Mouse (Mus musculus): ENCODE measurements around the gene Mllt3.

The Mllt3 gene

DNA sequence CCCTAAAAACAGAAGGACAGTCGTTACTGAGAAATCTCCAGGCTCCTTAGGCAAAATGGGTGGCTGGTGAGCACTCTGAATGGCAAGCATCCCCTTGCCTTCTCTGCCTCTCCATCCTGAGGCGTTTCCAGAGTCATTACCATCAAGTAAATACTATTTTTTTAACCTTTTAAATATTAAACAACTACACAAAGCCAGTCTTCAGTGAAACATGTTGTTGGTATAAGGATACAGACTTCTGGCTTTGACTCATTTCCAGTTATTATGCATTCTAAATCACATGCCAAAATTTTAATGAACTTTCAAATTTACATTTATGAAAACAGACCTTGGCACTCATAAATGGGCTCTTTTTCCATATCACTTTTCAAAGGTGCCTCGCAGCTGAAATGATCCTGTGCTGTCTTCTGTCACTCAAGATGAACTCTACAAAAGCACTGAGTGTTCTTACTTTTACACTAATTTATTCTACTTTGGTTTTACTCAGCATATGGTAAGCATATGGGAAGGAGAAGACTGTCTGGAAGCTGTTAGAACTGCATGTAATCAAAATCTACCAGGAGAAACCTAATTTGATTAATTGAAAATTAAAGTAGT, 104.5 kb downstream of the Mllt3 start:
- Histone ChIP-seq H3K4me3 (replicated peaks; ENCODE audit: low read length) (no peak overlapping the region), H3K9me3 (ENCODE audit: low read length) (no peaks in the 10 kb centered on the region), H3K4me1 (replicated peaks; ENCODE audit: low read depth, low read length) (no peaks in the 10 kb centered on the region), H3K36me3 (ENCODE audit: insufficient read depth, low read length) (no peaks in the 10 kb centered on the region), H3K27me3 (ENCODE audit: insufficient read depth, low read length) (no peaks in the 10 kb centered on the region)
- TF ChIP-seq CTCF (conservative IDR thresholded peaks at IDR 0.05; ENCODE audit: low read length) (no peak), POU5F1 (IDR thresholded peaks at IDR 0.05; ENCODE audit: borderline replicate concordance, low read length) (no peak), NANOG (IDR thresholded peaks at IDR 0.05; ENCODE audit: borderline replicate concordance, low read length) (no peak)

DNA sequence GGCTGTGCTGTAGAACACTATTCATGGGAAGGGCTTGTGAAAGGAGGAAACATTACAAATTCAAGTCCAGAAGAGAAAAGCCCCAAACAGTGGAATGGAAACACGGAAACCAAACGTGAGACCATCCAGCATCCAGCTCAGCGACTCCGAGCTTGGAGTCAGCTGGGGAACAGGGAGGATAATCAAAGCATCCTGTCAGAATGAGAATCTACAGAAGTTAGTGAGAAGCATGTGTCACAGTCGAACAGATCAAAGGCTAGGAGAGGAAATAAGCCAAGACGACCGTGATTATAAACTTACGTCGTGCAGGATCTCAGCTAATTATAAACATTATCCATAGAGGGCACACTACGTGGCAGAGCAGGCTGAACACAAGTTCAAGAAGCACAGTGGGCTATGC, 105.8 kb downstream of the Mllt3 start:
- H3K9me3 ChIP-seq (ENCODE audit: low read length) = no peaks in the 10 kb centered on the region
- H3K27me3 ChIP-seq (ENCODE audit: insufficient read depth, low read length) = no peaks in the 10 kb centered on the region
- no peaks in the 10 kb centered on the region for H3K4me1 ChIP-seq (replicated peaks; ENCODE audit: low read depth, low read length)
- H3K36me3 ChIP-seq (ENCODE audit: insufficient read depth, low read length) = no peaks in the 10 kb centered on the region
- no peak for TF ChIP-seq POU5F1 (IDR thresholded peaks at IDR 0.05; ENCODE audit: borderline replicate concordance, low read length)
- TF ChIP-seq NANOG (IDR thresholded peaks at IDR 0.05; ENCODE audit: borderline replicate concordance, low read length) = no peak
- TF ChIP-seq CTCF (conservative IDR thresholded peaks at IDR 0.05; ENCODE audit: low read length) = no peak
- H3K4me3 ChIP-seq (replicated peaks; ENCODE audit: low read length) = no peak overlapping the region

- Histone ChIP-seq H3K4me1 (replicated peaks; ENCODE audit: low read depth, low read length) (no peaks in the 10 kb centered on the region), H3K9me3 (ENCODE audit: low read length) (no peaks in the 10 kb centered on the region), H3K27me3 (ENCODE audit: insufficient read depth, low read length) (no peaks in the 10 kb centered on the region), H3K36me3 (ENCODE audit: insufficient read depth, low read length) (no peaks in the 10 kb centered on the region), H3K4me3 (replicated peaks; ENCODE audit: low read length) (no peak overlapping the region)
- TF ChIP-seq CTCF (conservative IDR thresholded peaks at IDR 0.05; ENCODE audit: low read length) (no peak), POU5F1 (IDR thresholded peaks at IDR 0.05; ENCODE audit: borderline replicate concordance, low read length) (no peak), NANOG (IDR thresholded peaks at IDR 0.05; ENCODE audit: borderline replicate concordance, low read length) (no peak)
Observed at GRCm38 (mm10) chr4:87920664-87921063, 112.5 kb downstream of the Mllt3 start.

GRCm38 (mm10) chr4:87911172-87911994, 121.8 kb downstream of the Mllt3 start:
- Histone ChIP-seq H3K9me3 (ENCODE audit: low read length) (no peaks in the 10 kb centered on the region), H3K36me3 (ENCODE audit: insufficient read depth, low read length) (no peaks in the 10 kb centered on the region), H3K27me3 (ENCODE audit: insufficient read depth, low read length) (no peaks in the 10 kb centered on the region), H3K4me3 (replicated peaks; ENCODE audit: low read length) (no peak overlapping the region), H3K4me1 (replicated peaks; ENCODE audit: low read depth, low read length) (no peaks in the 10 kb centered on the region)
- TF ChIP-seq CTCF (conservative IDR thresholded peaks at IDR 0.05; ENCODE audit: low read length) = no peak
- no peak for TF ChIP-seq NANOG (IDR thresholded peaks at IDR 0.05; ENCODE audit: borderline replicate concordance, low read length)
- no peak for TF ChIP-seq POU5F1 (IDR thresholded peaks at IDR 0.05; ENCODE audit: borderline replicate concordance, low read length)

GRCm38 (mm10) chr4:87905149-87905771, 127.9 kb downstream of the Mllt3 start:
- Histone ChIP-seq H3K36me3 (ENCODE audit: insufficient read depth, low read length) (no peaks in the 10 kb centered on the region), H3K4me1 (replicated peaks; ENCODE audit: low read depth, low read length) (no peaks in the 10 kb centered on the region), H3K9me3 (ENCODE audit: low read length) (no peaks in the 10 kb centered on the region), H3K27me3 (ENCODE audit: insufficient read depth, low read length) (no peaks in the 10 kb centered on the region), H3K4me3 (replicated peaks; ENCODE audit: low read length) (no peak overlapping the region)
- no peak for TF ChIP-seq NANOG (IDR thresholded peaks at IDR 0.05; ENCODE audit: borderline replicate concordance, low read length)
- TF ChIP-seq CTCF (conservative IDR thresholded peaks at IDR 0.05; ENCODE audit: low read length) = no peak
- no peak for TF ChIP-seq POU5F1 (IDR thresholded peaks at IDR 0.05; ENCODE audit: borderline replicate concordance, low read length)

DNA sequence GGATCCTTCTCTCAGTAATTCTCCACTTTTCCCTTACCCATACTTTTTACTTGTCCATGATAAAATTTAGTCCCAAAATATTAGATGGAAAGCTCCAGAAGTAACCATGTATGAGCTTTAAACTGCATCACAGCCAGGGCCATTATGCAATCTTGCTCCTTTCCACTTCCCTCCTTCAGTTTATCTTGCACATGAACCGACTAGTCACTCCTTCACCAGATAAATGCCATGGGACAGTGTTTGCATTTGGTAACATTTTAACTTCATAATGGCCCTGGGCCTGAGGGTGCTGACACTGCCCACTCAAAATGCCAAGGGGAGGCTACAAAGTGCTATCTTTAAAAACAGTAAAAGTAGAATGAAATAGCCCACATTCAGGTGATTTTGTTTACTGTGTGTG, 128.4 kb downstream of the Mllt3 start:
- no peaks in the 10 kb centered on the region for H3K4me1 ChIP-seq (replicated peaks; ENCODE audit: low read depth, low read length)
- H3K27me3 ChIP-seq (ENCODE audit: insufficient read depth, low read length) = no peaks in the 10 kb centered on the region
- TF ChIP-seq POU5F1 (IDR thresholded peaks at IDR 0.05; ENCODE audit: borderline replicate concordance, low read length) (no peak), NANOG (IDR thresholded peaks at IDR 0.05; ENCODE audit: borderline replicate concordance, low read length) (no peak), CTCF (conservative IDR thresholded peaks at IDR 0.05; ENCODE audit: low read length) (no peak)
- no peaks in the 10 kb centered on the region for H3K36me3 ChIP-seq (ENCODE audit: insufficient read depth, low read length)
- H3K9me3 ChIP-seq (ENCODE audit: low read length) = no peaks in the 10 kb centered on the region
- H3K4me3 ChIP-seq (replicated peaks; ENCODE audit: low read length) = no peak overlapping the region

GRCm38 (mm10) chr4:87902584-87902983, 130.6 kb downstream of the Mllt3 start:
- no peaks in the 10 kb centered on the region for H3K4me1 ChIP-seq (replicated peaks; ENCODE audit: low read depth, low read length)
- no peaks in the 10 kb centered on the region for H3K36me3 ChIP-seq (ENCODE audit: insufficient read depth, low read length)
- H3K4me3 ChIP-seq (replicated peaks; ENCODE audit: low read length) = no peak overlapping the region
- no peaks in the 10 kb centered on the region for H3K27me3 ChIP-seq (ENCODE audit: insufficient read depth, low read length)
- peaks cover 4% of the 10 kb centered on the region for H3K9me3 ChIP-seq (ENCODE audit: low read length)
- TF ChIP-seq CTCF (conservative IDR thresholded peaks at IDR 0.05; ENCODE audit: low read length) = no peak
- TF ChIP-seq NANOG (IDR thresholded peaks at IDR 0.05; ENCODE audit: borderline replicate concordance, low read length) = no peak
- TF ChIP-seq POU5F1 (IDR thresholded peaks at IDR 0.05; ENCODE audit: borderline replicate concordance, low read length) = no peak

DNA sequence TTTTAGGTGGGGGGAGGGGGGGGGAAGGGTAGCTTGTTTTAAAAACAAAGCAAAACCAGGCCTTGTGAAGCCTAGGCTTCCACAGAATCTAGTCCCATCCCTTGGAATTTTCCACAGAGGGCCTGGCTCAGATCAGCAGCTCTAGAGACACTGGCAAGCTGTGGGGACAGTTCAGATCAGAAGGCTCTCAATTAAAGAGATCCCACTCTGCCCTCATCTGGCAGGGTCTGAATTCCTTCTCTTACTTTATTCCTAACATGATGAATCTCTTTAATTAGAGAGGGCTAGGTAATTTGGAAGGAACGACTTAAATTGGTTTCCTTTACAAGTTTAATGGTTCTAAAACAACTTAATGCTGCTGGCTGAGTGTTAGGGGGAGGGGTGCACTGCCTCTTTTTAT, 132.0 kb downstream of the Mllt3 start:
- no peaks in the 10 kb centered on the region for H3K36me3 ChIP-seq (ENCODE audit: insufficient read depth, low read length)
- peaks cover 4% of the 10 kb centered on the region for H3K9me3 ChIP-seq (ENCODE audit: low read length)
- H3K4me1 ChIP-seq (replicated peaks; ENCODE audit: low read depth, low read length) = no peaks in the 10 kb centered on the region
- H3K4me3 ChIP-seq (replicated peaks; ENCODE audit: low read length) = no peak overlapping the region
- no peaks in the 10 kb centered on the region for H3K27me3 ChIP-seq (ENCODE audit: insufficient read depth, low read length)
- TF ChIP-seq CTCF (conservative IDR thresholded peaks at IDR 0.05; ENCODE audit: low read length) = no peak
- TF ChIP-seq POU5F1 (IDR thresholded peaks at IDR 0.05; ENCODE audit: borderline replicate concordance, low read length) = no peak
- no peak for TF ChIP-seq NANOG (IDR thresholded peaks at IDR 0.05; ENCODE audit: borderline replicate concordance, low read length)
